Mouse (Mus musculus): ENCODE measurements around the gene Fbxl3.

The Fbxl3 gene

GRCm38 (mm10) chr14:103099238-103099933 is at the start of gene Fbxl3:
Gene Fbxl3 (minus strand): TSS chr14:103099566.
- peak; percentile 95 for DNase-seq

GRCm38 (mm10) chr14:103131991-103132390 is 32.6 kb upstream of the Fbxl3 start:
- peak; percentile 61 for DNase-seq

GRCm38 (mm10) chr14:103125756-103126155 is 26.4 kb upstream of the Fbxl3 start:
- no peak for DNase-seq

GRCm38 (mm10) chr14:103114994-103115670 is 15.8 kb upstream of the Fbxl3 start:
- no peak for DNase-seq

GRCm38 (mm10) chr14:103112606-103113363 is 13.4 kb upstream of the Fbxl3 start:
- no peak for DNase-seq

- no peak for DNase-seq
These were observed 10.6 kb upstream of the Fbxl3 start for GRCm38 (mm10) chr14:103109971-103110370.

- DNase-seq = no peak
These were observed 6.9 kb upstream of the Fbxl3 start for GRCm38 (mm10) chr14:103106301-103106700.

- no peak for DNase-seq
These were observed 3.5 kb upstream of the Fbxl3 start for GRCm38 (mm10) chr14:103102731-103103335.

GRCm38 (mm10) chr14:103102246-103102645 is 2.9 kb upstream of the Fbxl3 start:
- DNase-seq = peak; percentile 41

- DNase-seq = no peak
These were observed 1.8 kb upstream of the Fbxl3 start for GRCm38 (mm10) chr14:103101171-103101570.

GRCm38 (mm10) chr14:103100296-103100695 is 930 bp upstream of the Fbxl3 start:
- no peak for DNase-seq

GRCm38 (mm10) chr14:103098587-103099235 is 655 bp downstream of the Fbxl3 start:
- peak; percentile 94 for DNase-seq

- no peak for DNase-seq
These were observed 1.2 kb downstream of the Fbxl3 start for GRCm38 (mm10) chr14:103098213-103098586.

- no peak for DNase-seq
These were observed 2.7 kb downstream of the Fbxl3 start for GRCm38 (mm10) chr14:103096621-103097020.

- DNase-seq = no peak
These were observed 3.5 kb downstream of the Fbxl3 start for GRCm38 (mm10) chr14:103095826-103096225.

GRCm38 (mm10) chr14:103095036-103095435 is 4.3 kb downstream of the Fbxl3 start:
- no peak for DNase-seq

- no peak for DNase-seq
These were observed 5.7 kb downstream of the Fbxl3 start for GRCm38 (mm10) chr14:103093670-103094069.

GRCm38 (mm10) chr14:103093236-103093635 is 6.1 kb downstream of the Fbxl3 start:
- DNase-seq = no peak

GRCm38 (mm10) chr14:103088624-103089023 is 10.7 kb downstream of the Fbxl3 start:
- peak; percentile 71 for DNase-seq

GRCm38 (mm10) chr14:103087846-103088245 is 11.5 kb downstream of the Fbxl3 start:
- no peak for DNase-seq

- no peak for DNase-seq
These were observed 12.6 kb downstream of the Fbxl3 start for GRCm38 (mm10) chr14:103086671-103087324.
